In genomic region chr8:87461801-87462200, GRCm38 (mm10) we compare ENCODE assay signal across 28 mouse cellular contexts. TPM values are rescaled to one million over a fixed set of nuclear protein-coding genes. Genes with fewer than 3 reads are reported as not detected.
DNase-seq lines count a peak whose midpoint lies in the region; ATAC-seq and TF ChIP-seq lines count a peak whose summit lies in the region.
"Had no signal": no experiment of that assay in that cellular context is flagged by ENCODE, and none has a peak within 500 bp of the region (broad histone marks: within the 10 kb centered on the region; RNA-seq: fewer than 3 reads in every experiment).

No protein-coding gene starts in this region.

- H3K4me1 ChIP-seq in heart, adult 2 months (ENCODE audit: control insufficient read depth, insufficient read depth, low read length), result no peaks in the 10 kb centered on the region
- no peaks in the 10 kb centered on the region for H3K4me1 ChIP-seq in kidney, postnatal 0 days (replicated peaks; ENCODE audit: insufficient read depth, low read length)
- H3K4me1 ChIP-seq: embryonic facial prominence, embryonic 13.5 days; forebrain, embryonic 12.5 days; forebrain, embryonic 15.5 days; hindbrain, embryonic 15.5 days; intestine, embryonic 15.5 days had no signal

- intact Hi-C loops in heart, adult 2 months (cut with DNase I), result no loop called here

- no peak for TF ChIP-seq CTCF in heart, adult 2 months (IDR thresholded peaks at IDR 0.05)
- no peak for TF ChIP-seq CTCF in kidney, postnatal 0 days (IDR thresholded peaks at IDR 0.05; ENCODE audit: low read depth)

- 50% methylated on average over 5 of the region's 5 CpGs for WGBS in heart, adult 2 months
- 27% methylated on average over 5 of the region's 5 CpGs for WGBS in kidney, postnatal 0 days

- H3K9ac ChIP-seq in heart, adult 2 months (ENCODE audit: low read depth, low read length), result no peak overlapping the region
- H3K9ac ChIP-seq in kidney, postnatal 0 days (ENCODE audit: low read depth, low read length), result no peak overlapping the region
- H3K9ac ChIP-seq: embryonic facial prominence, embryonic 13.5 days; forebrain, embryonic 12.5 days; forebrain, embryonic 15.5 days; hindbrain, embryonic 15.5 days; intestine, embryonic 15.5 days had no signal

- TF ChIP-seq POLR2A in heart, adult 2 months (IDR thresholded peaks at IDR 0.05; ENCODE audit: insufficient read depth, low read depth, low read length), result no peak

- no peaks in the 10 kb centered on the region for H3K79me2 ChIP-seq in heart, adult 2 months (replicated peaks; ENCODE audit: control insufficient read depth, insufficient read depth, low read length)

- no peaks in the 10 kb centered on the region for H3K9me3 ChIP-seq in kidney, postnatal 0 days (replicated peaks; ENCODE audit: low read length)
- H3K9me3 ChIP-seq: forebrain, embryonic 12.5 days; forebrain, embryonic 15.5 days; hindbrain, embryonic 15.5 days; intestine, embryonic 15.5 days had no signal

- H3K27me3 ChIP-seq in heart, adult 2 months (ENCODE audit: control insufficient read depth, insufficient read depth, low read length), result no peaks in the 10 kb centered on the region; the same call in 1 of the 2 replicates
- H3K27me3 ChIP-seq in kidney, postnatal 0 days (ENCODE audit: insufficient read depth, low read length), result 0 out of 2 replicates have a peak, but pooled peaks cover 6% of the 10 kb centered on the region

- no peak overlapping the region for H3K27ac ChIP-seq in heart, adult 2 months
- no peak overlapping the region for H3K27ac ChIP-seq in kidney, postnatal 0 days
- H3K27ac ChIP-seq: embryonic facial prominence, embryonic 13.5 days; forebrain, embryonic 12.5 days; forebrain, embryonic 15.5 days; hindbrain, embryonic 15.5 days; intestine, embryonic 15.5 days had no signal

- no peak overlapping the region for H3K4me3 ChIP-seq in heart, adult 2 months
- H3K4me3 ChIP-seq in kidney, postnatal 0 days (replicated peaks; ENCODE audit: low read depth, low read length), result no peak overlapping the region
- H3K4me3 ChIP-seq: embryonic facial prominence, embryonic 13.5 days; erythroblast, embryonic 14.5 days; forebrain, embryonic 12.5 days; forebrain, embryonic 15.5 days; hindbrain, embryonic 15.5 days; intestine, embryonic 15.5 days had no signal

- no peak for TF ChIP-seq EP300 in heart, adult 2 months (IDR thresholded peaks at IDR 0.05; ENCODE audit: insufficient read depth, low read depth, low read length)

- peak; percentile 28 for DNase-seq in heart, adult 11 months
- no peak for DNase-seq in heart, adult 2 months
- peak; percentile 26 for DNase-seq in kidney, postnatal 0 days (ENCODE audit: low spot score)
- no peak for DNase-seq in kidney, adult 11 months
- peak; percentile 56 for DNase-seq in embryo, embryonic 10.5 days (ENCODE audit: low spot score)
- DNase-seq in embryo, embryonic 11 days, result peak; percentile 20
- DNase-seq in MN1 (ENCODE audit: low spot score), result no peak
- DNase-seq: adrenal gland, adult 8-10 months; adrenal gland, postnatal 25 days; cerebellum, adult 11-12 months; cerebellum, adult 8-10 months; cerebellum, postnatal 10 days; cerebellum, postnatal 36 days; gastrocnemius, postnatal 25 days; kidney, adult 18-20 months had no signal

- no peak overlapping the region for H3K4me2 ChIP-seq in kidney, postnatal 0 days (ENCODE audit: low read length)
- H3K4me2 ChIP-seq: embryonic facial prominence, embryonic 13.5 days; forebrain, embryonic 12.5 days; forebrain, embryonic 15.5 days; heart, embryonic 11.5 days; hindbrain, embryonic 15.5 days; intestine, embryonic 15.5 days had no signal

- no peaks in the 10 kb centered on the region for H3K36me3 ChIP-seq in heart, adult 2 months (ENCODE audit: control insufficient read depth, insufficient read depth, low read length)
- H3K36me3 ChIP-seq in kidney, postnatal 0 days (ENCODE audit: insufficient read depth, low read length), result no peaks in the 10 kb centered on the region
- H3K36me3 ChIP-seq: embryonic facial prominence, embryonic 13.5 days; forebrain, embryonic 12.5 days; forebrain, embryonic 15.5 days; hindbrain, embryonic 15.5 days; intestine, embryonic 15.5 days had no signal

- no peak for ATAC-seq in kidney, postnatal 0 days (replicated peaks; ENCODE audit: low FRiP score, low read depth)
- ATAC-seq: activated CD4-positive, CD25-positive, alpha-beta regulatory T cell, adult 4 months; CD4-positive, CD25-positive, alpha-beta regulatory T cell, adult 4 months; forebrain, embryonic 15.5 days; intestine, embryonic 15.5 days had no signal

RNA-seq across cellular contexts. Expression of gene Cbln1, which starts 10.6 kb away (rescaled TPM):
- under 1 TPM; 0.34 to 0.98 TPM for total RNA-seq in heart, adult 2 months (2021)
- polyA plus RNA-seq in heart, adult 2 months (2012; rRNA removed), result 0.64 and 1.1 TPM in 2 replicates
- polyA plus RNA-seq in kidney, postnatal 0 days (2015; fragmentation: Nextera tagmentation; extraction: Ambion mirVana), result 0.12 TPM in 1 of 2 replicates, not detected in the other
- total RNA-seq: gastrocnemius, adult 8-10 months; hematopoietic stem cell, adult 5-6 weeks; MEL had no signal
- polyA plus RNA-seq: CD4-positive, CD25-positive, alpha-beta regulatory T cell, adult 4 months; erythroblast, embryonic 14.5 days; heart, postnatal 0 days had no signal

Comparison
In these comparisons a context has a peak if more than half of its experiments do, and no peak if none do; other contexts are left out.
1. DNase-seq: peak in heart, adult 11 months (single experiment), kidney, postnatal 0 days (single experiment), embryo, embryonic 10.5 days (single experiment) and embryo, embryonic 11 days (single experiment); none in heart, adult 2 months (0 of 2), kidney, adult 11 months (single experiment) and MN1 (single experiment).